Mouse (Mus musculus) large intestine, adult 2 months (tissue): ENCODE measurements around the gene Lsm12. TPM values are rescaled to one million over a fixed set of nuclear protein-coding genes. Genes with fewer than 3 reads are reported as not detected.

ENCODE experiments used
- DNase-seq: peaks from one replicate; pipeline ENCODE4 v3.0.0-alpha.2; 2012; ENCODE audit warnings: low read depth, low spot score
- WGBS: fragments of 180-500 bp; shearing (Covaris S2); methylation state at CpG from one replicate; pipeline ENCODE4 v1.1.7; 2018; 5-methylcytosine and 5-hydroxymethylcytosine counted together
- polyA plus RNA-seq: library from polyadenylated mRNA; depleted of rRNA; stranded (reverse); fragments of >200 nt; gene quantifications from 2 replicates; pipeline ENCODE4 v1.2.3, GENCODE M21; 2012; rRNA removed

Lsm12 gene
- polyA plus RNA-seq: 33.9 and 45.9 TPM in 2 replicates

DNA sequence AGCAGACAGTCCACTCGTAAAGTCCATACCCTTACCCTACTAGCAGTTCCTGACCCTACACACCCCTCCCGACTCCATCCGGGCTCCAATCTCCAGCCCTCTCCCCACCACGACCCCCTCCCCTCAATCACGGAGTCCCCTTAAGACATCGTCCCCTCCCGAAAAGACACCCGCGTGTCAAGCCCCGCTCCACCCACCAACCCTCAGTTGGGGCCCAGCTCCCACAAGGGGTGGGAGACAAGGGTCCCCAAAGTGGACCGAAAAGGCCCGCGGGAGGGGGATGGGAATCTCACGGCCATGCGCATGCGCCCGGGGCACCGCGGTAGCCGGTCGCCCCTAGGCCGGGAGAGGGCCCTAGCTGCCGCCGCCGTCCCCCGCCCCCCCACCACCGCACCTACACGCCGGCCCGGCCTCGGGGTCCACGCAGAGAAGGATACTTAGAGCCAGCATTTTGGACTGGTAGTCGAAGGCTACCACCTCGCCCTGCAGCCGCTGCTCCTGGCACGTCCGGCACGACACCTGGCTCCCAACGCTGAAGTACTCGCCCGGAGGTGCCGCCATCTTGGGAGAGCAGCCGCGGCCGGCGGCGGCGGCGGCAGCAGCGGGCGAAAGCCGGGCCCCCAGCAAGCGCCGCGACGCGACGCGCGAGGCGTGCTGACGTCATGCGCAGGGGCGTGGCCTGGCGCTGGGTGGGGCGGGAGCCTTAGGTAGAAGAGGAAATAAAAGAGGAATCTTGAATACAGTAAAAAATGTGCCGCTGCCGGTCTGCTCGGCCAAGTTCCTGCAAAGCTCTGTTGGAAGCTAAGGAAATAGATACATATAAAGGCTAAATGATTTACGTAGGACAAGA lies at the start of gene Lsm12:
Lsm12 (minus strand) TSS at position 651 of the 850 bp plus-strand sequence.
- peak; percentile 93 for DNase-seq
- WGBS: under 1% methylated on average over 68 of the region's 70 CpGs

DNA sequence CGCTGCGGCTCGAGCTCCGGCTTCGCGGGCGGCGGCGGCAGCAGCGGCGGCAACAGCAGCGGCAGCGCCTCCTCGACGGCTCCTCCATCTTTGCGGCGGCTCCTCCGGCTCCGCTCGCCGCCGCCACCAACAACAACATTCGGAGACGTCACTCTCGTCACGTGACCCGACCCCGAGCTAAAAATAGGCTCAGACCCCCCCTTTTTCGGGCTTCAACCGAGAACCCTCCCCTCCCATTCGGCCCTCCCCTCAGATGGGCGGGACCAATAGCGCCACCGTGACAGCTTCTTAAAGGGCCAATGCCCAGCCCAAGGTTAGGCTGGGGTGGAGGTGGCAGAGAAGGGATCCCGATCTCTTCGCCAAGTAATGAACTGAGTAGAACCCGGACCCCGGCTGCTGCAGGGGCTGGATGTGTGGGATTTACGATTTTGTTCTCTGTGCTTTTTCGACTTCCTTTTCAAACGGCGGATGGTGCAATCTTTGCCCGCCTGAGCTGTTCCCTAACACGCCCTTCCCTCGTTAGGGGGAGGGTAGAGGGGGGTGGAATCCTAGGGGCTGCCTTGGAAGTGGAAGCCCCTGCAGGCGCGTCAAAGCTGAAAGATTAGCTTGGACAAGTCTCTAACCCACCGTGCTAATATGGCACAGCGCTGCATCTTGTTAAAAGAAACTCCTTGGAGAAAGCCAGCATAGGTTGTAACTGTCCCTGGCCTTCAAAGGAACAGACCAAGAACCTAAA lies 45.1 kb upstream of the Lsm12 start, which contains the start of gene Hdac5:
Hdac5 (minus strand) TSS at position 161 of the 736 bp plus-strand sequence.
- under 1% methylated on average over 48 of the region's 49 CpGs for WGBS
- DNase-seq: peak; percentile 99

DNA sequence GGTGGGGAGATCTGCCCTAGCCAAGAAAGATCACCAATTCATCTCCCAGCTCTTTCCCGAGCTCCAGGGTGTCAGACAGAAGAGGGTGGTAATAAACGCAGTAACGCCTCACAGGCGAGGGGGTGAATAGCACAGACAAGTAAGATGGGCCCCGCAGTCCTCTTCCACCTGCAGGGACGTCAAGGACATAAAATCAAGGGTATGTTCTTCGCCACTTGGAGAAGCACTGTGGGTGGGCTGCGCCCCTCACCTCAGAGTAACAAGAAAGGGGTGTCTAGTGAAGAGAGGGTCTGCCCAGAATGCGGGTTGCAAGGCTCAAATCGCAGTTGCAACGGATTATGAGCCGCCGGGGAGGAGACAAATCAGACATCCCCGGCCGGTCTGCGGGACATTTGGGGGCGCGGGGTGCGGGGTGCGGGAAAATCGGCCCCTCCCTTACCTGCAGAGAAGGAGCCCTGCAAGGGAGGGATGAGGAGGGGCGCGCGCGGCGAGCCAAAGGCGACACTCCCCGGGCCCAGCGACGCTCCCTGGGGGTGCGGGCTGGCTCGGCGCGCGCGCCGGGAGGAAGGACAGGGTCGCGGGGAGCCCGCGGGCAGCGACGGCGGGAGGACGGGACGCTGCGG lies 44.3 kb upstream of the Lsm12 start:
- under 1% methylated on average over 47 of the region's 47 CpGs for WGBS
- no peak for DNase-seq

DNA sequence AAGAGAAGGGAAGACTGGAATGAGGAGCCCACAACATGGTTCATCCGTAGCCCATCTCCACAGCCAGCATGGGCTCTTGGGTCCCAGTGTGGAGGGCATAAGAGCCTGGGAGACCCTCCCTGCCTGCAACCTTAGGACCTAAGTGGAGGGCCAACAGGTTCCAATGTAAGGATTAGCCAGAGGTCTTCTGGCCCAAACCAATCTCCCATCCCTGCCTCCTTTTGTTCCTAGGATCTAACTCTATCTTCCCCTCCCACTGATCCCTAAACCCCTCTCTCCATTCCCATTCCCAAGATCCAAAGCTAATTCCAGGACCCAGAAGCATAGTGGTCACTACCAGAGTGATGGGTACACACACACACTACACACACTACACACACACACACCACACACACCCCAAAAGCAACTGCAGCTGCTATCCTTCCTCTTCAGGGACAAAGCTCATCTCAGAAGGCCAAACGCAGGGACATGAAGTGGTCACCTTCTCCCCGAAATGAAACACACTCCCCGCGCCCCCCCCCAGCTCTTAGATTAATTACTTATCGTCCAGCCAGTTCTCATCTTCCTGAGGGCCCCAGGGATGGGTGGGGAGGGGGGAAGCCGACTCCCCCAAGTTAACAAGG lies 43.7 kb upstream of the Lsm12 start:
- DNase-seq: no peak
- WGBS: 15% methylated on average over 6 of the region's 7 CpGs

DNA sequence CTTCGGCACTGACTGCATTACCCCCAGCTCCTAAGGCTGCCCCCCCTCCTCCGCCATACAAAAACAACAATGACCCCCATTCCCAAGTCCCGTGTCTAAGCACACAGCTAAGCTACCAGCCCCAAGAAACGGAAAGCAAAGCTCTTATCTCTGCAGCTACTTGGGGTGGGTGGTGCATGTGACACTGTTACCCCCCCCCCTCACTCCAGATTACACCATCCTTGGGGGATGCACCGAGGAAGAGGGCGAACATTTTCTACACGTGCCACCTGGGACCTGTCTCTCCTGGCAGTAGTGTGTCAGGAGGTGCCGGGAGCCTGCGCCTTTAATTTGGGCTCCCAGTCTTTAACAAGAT lies 43.1 kb upstream of the Lsm12 start:
- WGBS: 65% methylated on average over 9 of the region's 9 CpGs

DNA sequence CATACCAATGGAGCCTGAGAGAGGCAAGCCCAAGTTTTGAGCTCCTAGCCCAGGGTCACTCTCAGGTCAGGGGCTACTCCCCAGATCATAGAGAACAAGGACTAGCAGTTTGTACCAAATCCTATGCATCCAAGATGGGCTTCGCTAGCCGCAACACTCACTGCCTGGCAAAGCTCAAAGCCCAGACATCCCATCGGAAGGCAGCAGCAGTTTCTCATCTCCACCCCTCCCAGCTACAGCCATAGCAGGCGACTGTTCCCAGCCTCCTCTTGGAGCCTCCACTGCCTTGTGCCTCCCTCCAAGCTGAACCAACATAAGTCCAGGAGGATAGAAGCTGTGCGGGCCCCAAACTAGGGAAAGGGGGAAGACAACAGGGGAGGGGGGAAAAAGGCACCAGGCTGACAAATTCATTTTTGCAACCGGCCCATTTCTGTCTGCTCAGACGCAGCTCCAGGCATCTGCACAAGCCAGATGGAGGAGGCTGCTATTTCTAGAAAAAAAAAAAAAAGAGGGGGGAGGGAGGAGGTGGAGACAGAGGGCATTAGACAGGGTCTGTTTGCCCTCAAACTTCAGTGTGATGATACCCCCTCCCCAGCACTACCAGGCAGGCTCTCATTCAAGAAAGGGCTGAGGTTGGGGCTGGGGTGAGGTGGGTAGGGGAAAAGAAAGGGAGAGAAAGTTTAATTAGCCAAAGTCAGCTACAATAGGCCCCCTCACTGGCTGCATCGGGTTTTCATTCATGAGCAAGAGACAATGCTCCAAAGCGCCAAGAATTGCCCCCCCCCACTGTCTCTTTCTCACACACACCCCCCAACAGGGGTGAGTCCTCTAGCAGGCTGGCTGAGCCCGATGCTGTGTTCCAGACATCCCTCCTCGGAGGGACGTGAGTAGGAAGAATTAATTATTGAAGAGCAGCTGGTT lies 42.4 kb upstream of the Lsm12 start:
- DNase-seq: no peak
- WGBS: 64% methylated on average over 12 of the region's 12 CpGs

More for the DNA sequence above, 43.1 kb upstream of the Lsm12 start:
- no peak for DNase-seq

DNA sequence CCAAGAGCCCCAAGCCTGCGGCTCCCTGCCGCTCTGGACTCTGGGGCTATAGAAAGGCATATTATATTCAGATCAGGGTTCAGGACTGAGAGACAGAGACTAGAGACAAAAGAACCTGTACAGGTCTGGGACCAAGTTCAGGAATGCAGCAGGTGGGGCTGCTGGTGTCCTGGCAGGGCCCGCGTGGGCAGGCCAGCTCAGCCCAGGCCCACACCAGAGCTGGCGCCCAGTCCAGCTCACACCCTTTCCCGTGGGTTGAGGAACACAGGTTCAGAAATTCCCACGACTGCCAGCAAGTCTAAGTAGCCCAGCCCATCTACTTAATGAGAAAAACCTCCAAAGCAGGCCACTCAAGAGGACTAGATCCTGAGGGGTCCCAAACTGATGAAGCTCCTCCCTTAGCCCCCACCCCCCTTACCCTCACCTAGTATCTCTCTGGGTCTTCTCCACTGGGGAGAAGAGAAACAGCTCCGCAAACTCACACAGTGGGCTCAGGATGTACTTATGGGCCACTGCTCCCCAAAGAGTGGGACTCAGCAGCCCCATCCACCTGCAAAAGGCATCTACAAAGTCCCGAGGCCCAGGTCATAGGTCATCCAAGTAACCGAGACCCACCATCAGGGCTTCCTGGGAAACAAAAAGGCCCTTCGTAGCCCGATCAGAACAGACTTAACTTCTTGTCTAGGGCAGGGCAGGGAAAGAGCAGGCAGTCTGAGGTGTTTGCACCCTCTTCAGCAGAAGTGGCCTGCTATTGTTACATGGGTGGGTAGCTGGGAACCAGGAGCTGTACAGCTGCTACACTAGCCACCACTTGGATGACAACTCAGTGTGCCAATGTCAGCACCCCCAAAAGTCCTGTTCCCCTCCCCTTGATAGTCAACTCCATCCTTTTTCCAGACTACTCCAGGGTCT lies 41.2 kb upstream of the Lsm12 start:
- no peak for DNase-seq
- WGBS: 70% methylated on average over 12 of the region's 12 CpGs

DNA sequence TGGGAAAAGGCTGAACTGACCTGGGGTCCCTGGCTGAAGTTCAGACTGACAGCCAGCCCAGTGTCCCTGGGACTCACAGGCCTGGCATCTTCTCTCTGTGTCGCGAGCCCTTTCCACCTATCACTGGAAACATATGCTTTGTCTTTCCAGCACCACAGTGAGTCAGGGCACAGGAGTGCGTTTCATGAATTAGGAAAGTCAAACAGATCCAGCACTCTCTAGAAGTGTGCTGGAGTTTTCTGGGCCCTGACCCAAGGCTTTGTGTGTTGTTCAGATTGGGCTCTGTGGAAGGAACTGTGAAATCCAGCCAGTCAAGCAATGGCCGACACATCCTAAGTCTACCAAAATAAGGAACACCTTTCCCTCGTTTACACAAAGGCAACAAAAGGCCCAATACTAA lies 40.1 kb upstream of the Lsm12 start:
- 54% methylated on average over 5 of the region's 5 CpGs for WGBS
- DNase-seq: no peak

DNA sequence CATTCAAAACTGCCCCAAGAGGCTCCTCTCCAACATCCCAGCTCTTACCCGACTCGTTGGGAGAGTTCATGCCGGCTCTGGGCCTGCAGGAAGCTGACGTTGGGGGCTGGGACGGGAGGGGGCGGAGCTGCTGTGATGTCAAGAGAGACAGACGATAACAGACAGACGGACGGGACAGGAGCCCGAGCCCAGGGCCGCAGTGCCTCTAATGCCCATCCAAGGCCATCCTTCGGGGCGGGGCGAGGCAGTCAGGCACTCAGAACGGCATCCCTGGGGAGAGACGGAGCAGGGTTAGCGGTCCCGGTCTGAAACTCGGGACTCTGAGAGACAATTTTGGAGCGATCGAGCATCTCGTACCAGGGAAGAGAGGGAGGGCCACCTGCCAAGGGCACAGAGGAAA lies 39.6 kb upstream of the Lsm12 start:
- DNase-seq: no peak
- WGBS: 39% methylated on average over 22 of the region's 22 CpGs

DNA sequence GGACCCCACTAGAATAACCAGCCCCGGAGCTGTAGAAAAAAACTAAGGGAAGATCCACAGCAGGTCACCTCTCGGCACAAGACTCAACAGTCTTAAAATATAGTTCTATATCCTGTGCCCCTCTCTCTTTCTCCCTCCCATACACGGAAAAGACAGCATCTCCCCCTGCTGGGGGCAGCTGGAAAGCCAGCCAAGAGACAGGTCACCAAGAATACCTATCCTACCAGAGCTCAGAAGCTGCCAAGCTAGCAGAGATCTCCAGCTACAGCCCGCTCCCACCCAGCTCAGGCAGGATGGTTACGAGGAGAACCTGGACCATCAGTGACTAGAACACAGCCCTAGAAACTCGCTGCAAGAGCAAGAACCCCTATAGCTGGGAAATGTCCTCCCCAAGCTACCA lies 38.1 kb upstream of the Lsm12 start:
- no peak for DNase-seq
- WGBS: 59% methylated on average over 6 of the region's 6 CpGs

DNA sequence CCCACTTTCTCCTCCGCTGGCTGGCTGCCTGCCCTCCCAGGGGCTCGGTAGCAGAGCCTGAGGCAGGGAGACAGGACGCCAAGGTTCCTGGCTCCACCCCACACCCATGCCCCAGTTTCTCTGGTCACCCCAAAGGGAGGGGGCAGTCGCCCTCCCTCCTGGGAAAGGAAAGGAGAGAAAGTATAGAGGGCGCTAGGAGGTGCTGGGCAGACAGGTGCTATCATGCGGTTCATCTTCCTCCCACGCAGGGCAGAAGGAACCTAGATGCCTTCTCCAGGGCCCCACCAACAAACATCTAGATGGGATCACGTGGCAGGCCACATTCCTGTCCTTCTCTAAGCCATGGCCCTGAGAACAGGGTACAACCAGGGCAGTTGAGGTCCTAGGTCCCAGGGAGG lies 36.9 kb upstream of the Lsm12 start:
- DNase-seq: no peak
- 68% methylated on average over 8 of the region's 8 CpGs for WGBS

DNA sequence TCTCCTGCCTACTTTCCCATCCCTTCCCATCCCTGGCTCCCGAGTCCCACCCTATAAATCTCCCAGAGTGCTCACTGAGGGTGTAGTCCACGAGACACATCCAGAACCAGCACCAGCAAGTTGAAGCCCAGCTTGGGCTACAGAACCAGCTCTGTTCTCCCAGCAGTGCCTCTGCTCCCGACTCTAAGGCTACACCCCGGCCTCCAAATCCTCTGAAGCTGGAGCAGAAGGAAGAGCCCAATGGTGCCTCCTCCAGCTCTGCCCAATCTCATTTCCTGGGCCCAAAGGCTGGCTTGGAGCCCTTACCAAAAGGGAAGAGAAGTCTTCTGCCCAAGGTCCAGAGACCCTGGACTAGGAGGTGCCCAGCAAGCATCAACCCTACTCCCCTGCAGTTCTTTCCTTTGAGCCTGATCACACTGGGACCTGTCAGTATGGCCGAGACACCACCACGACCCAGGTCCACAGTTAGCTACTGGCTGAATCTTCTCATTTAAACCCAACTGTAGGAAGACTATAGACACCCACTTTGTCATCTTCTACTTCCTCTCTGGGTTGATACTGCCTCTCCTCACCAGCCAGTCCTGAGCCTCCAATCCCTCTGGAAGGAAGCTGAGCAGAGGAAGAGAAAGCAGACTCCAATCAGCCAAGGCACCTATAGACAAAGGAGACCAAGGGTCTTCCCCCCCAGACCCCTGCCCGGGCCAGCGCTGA lies 36.3 kb upstream of the Lsm12 start:
- WGBS: 84% methylated on average over 8 of the region's 8 CpGs
- no peak for DNase-seq

DNA sequence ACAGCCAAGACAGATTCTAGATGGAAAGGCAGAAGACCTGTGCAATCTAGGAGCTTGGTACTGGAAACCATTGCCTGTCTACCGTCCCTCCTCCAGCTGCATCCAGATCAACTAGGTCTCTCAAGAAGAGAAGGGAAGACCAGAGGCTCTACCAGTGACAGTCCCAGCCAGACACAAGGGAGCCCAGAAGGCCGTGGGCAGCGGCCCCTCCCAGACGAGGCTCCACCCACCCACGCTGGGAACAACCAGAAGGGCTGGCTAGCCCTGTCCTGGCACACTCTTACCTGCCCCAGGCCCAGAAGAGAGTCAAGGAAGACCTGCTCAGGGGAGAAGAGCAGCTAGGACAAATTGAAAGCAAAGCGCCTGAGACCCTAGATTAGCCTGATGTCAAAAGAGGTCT lies 35.4 kb upstream of the Lsm12 start:
- DNase-seq: no peak
- WGBS: 32% methylated on average over 6 of the region's 6 CpGs

DNA sequence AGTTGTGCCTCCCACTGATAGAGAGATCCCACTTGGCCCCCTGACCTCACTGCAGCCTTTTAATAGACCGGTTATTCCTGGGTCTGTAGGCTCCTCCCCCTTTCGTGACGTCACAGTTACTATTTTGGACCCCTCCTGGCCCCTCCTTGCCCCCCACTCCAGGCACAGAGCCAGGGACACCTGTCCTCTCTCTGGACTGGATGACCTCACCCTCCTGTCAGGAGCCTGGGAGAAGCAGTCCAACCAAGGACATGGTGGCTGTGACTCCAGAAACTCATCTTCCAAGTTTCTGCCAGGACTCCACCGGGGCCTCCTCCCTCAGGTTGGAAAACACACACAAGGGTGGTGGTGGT lies 34.9 kb upstream of the Lsm12 start:
- no peak for DNase-seq
- 38% methylated on average over 4 of the region's 4 CpGs for WGBS

DNA sequence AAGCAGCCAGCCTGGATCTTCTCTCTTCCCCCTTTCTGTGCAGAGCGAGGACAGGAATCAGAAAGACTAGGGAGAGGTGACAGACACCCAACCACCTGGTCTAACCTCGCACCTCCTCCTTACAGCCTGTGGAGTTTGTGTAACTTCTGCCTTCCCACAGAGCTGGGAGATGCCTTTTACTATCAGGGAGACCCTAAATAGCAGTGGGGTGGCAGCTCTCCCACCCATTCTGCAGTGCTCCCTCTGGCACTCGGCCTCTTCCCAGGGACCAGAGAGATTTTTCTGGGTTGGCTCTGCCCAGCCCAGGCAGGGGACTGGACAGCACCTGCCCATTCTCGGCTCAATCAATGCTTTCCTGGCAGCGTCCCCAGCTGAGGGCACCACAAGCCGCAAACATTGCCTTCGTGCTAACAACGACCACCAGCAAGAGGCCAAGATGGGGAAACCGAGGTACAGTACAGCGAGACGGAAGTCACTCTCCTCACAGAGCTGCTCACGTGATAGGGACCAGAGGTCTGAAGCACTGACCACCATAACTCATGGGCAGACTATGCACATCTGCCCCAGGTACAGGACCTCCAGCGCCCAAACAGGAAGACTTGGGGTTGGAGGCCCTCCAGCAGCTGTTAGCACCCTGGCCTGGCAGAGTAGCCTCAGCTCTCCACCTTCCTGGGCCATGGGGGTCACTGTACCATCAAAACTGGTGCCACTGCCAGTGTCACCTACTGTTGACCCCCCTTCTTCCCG lies 34.3 kb upstream of the Lsm12 start:
- 37% methylated on average over 14 of the region's 14 CpGs for WGBS
- DNase-seq: no peak

DNA sequence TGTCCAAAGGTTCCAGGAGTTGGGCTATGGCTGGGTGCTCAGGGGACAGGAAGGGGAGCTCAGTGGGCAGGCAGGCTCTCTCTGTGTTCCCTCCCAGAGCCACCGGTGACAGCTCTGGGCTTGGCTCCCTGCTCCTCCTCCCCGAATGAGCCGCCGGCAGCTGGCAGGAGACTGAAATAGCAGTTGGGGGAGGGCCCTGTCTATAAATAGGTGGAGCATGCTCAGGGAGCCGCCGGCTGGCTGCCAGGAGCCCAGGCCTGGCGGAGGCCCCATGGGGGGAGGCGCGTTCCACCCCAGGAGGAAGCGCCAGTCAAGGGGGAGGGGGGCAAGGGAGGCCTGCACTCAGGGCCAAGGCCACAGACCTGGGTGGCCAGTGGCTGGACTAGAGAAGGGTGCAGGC lies 33.7 kb upstream of the Lsm12 start:
- DNase-seq: peak; percentile 80
- WGBS: 0% methylated on average over 10 of the region's 10 CpGs

DNA sequence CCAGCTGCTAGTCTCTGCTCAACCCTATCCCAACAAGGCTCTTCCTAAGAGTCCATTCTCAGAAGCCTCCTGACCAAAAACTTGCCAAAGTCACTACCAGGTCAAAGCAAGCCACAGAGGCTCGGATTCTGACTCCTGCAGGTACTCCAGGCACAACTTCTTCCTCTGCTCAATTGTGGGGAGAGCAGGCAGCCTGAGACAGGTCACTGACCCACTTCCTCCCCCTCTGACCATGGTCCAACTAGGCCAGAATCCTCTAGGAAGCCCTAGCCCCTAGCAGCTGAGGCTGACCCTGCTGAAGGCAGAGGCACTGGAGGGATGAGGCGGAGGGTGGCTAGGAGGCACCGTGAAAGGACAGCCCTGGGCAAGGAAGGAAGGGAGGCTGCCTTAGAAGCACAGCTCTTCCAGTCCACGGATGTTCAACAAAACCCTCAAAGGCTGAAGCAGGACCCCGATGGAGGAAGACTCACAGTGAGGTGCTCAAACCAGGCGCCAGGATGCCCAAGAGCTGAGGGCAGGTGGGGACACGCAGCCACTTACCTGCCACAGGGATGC lies 32.9 kb upstream of the Lsm12 start:
- DNase-seq: no peak
- WGBS: 28% methylated on average over 7 of the region's 7 CpGs
